Mouse (Mus musculus) cerebellum, postnatal 14 days (tissue): ENCODE data around the gene Qtrt2.
A peak's percentile ranks its signal among the peaks of the same experiment; 100 is the strongest.

Experiments used
- DNase-seq, 2 experiments: peaks; one replicate each; pipeline ENCODE4 v3.0.0; 2021; ENCODE audit warnings: mixed read lengths in 2 of 2

Qtrt2 gene

GRCm38 (mm10) chr16:43926341-43926859, at the start of gene Qtrt2:
Gene Qtrt2, minus strand, starts transcription at chr16:43926809.
- no peak for DNase-seq

- DNase-seq, result no peak
These were observed 47.1 kb upstream of the Qtrt2 start for GRCm38 (mm10) chr16:43973606-43974220.

GRCm38 (mm10) chr16:43973147-43973546, 46.5 kb upstream of the Qtrt2 start:
- no peak for DNase-seq

GRCm38 (mm10) chr16:43972391-43972790, 45.8 kb upstream of the Qtrt2 start:
- DNase-seq, result no peak

GRCm38 (mm10) chr16:43971741-43972140, 45.1 kb upstream of the Qtrt2 start:
- DNase-seq, result no peak

GRCm38 (mm10) chr16:43971189-43971588, 44.6 kb upstream of the Qtrt2 start:
- no peak for DNase-seq

GRCm38 (mm10) chr16:43970426-43970825, 43.8 kb upstream of the Qtrt2 start:
- no peak for DNase-seq

GRCm38 (mm10) chr16:43965781-43966389, 39.3 kb upstream of the Qtrt2 start:
- no peak for DNase-seq

GRCm38 (mm10) chr16:43963780-43964179, 37.2 kb upstream of the Qtrt2 start:
- DNase-seq, result no peak

GRCm38 (mm10) chr16:43963291-43963690, 36.7 kb upstream of the Qtrt2 start:
- no peak for DNase-seq

GRCm38 (mm10) chr16:43958038-43958437, 31.4 kb upstream of the Qtrt2 start:
- DNase-seq, result no peak

GRCm38 (mm10) chr16:43954913-43955312, 28.3 kb upstream of the Qtrt2 start:
- no peak for DNase-seq

- no peak for DNase-seq
These were observed 25.0 kb upstream of the Qtrt2 start for GRCm38 (mm10) chr16:43951591-43951990.

- DNase-seq, result no peak
These were observed 19.3 kb upstream of the Qtrt2 start for GRCm38 (mm10) chr16:43945869-43946268.

- DNase-seq, result peak; percentile 36 to 61
These were observed 18.7 kb upstream of the Qtrt2 start for GRCm38 (mm10) chr16:43945351-43945750.

GRCm38 (mm10) chr16:43940846-43941245, 14.2 kb upstream of the Qtrt2 start:
- no peak for DNase-seq

GRCm38 (mm10) chr16:43935892-43936291, 9.3 kb upstream of the Qtrt2 start:
- peak in 1 of 2 experiments; percentile 40 for DNase-seq

GRCm38 (mm10) chr16:43935367-43935766, 8.8 kb upstream of the Qtrt2 start:
- DNase-seq, result peak; percentile 63 to 66

GRCm38 (mm10) chr16:43934856-43935255, 8.2 kb upstream of the Qtrt2 start:
- DNase-seq, result peak; percentile 33 to 37

GRCm38 (mm10) chr16:43933041-43933440, 6.4 kb upstream of the Qtrt2 start:
- DNase-seq, result no peak

- no peak for DNase-seq
These were observed 5.7 kb upstream of the Qtrt2 start for GRCm38 (mm10) chr16:43932319-43932718.

GRCm38 (mm10) chr16:43931502-43931901, 4.9 kb upstream of the Qtrt2 start:
- DNase-seq, result no peak

- DNase-seq, result no peak
These were observed 4.0 kb upstream of the Qtrt2 start for GRCm38 (mm10) chr16:43930577-43930976.

- DNase-seq, result no peak
These were observed 763 bp downstream of the Qtrt2 start for GRCm38 (mm10) chr16:43925846-43926245.
